Mouse (Mus musculus): ENCODE data around the gene Gm3880.
"Not testable (repeated sequence)": the region's sequence is repeated elsewhere in the genome, so short reads cannot be mapped to it uniquely, and the experiment has no call there.

Gene Gm3880

GRCm38 (mm10) chrX:102686872-102687271, at the start of gene Gm3880:
TSS of gene Gm3880 (minus strand) at chrX:102686972.
- not testable (repeated sequence) for DNase-seq

- DNase-seq, result not testable (repeated sequence)
These were observed 37.5 kb upstream of the Gm3880 start for GRCm38 (mm10) chrX:102724226-102724625.

- DNase-seq, result not testable (repeated sequence)
These were observed 20.8 kb upstream of the Gm3880 start, which contains the start of the genes Gm9112 and Dmrtc1b for GRCm38 (mm10) chrX:102707535-102707934. TSS of gene Gm9112 (minus strand) at chrX:102707635. TSS of gene Dmrtc1b (plus strand) at chrX:102707865.

GRCm38 (mm10) chrX:102700636-102701035, 13.9 kb upstream of the Gm3880 start:
- DNase-seq, result not testable (repeated sequence)

GRCm38 (mm10) chrX:102689252-102689651, 2.5 kb upstream of the Gm3880 start:
- peak; percentile 7 for DNase-seq

GRCm38 (mm10) chrX:102684706-102685105, 2.1 kb downstream of the Gm3880 start:
- not testable (repeated sequence) for DNase-seq

- DNase-seq, result no peak
These were observed 20.1 kb downstream of the Gm3880 start for GRCm38 (mm10) chrX:102666641-102667040.

GRCm38 (mm10) chrX:102660712-102661111, 26.1 kb downstream of the Gm3880 start:
- no peak for DNase-seq

- no peak for DNase-seq
These were observed 41.1 kb downstream of the Gm3880 start for GRCm38 (mm10) chrX:102645691-102646090.

- no peak for DNase-seq
These were observed 41.6 kb downstream of the Gm3880 start for GRCm38 (mm10) chrX:102645146-102645545.

GRCm38 (mm10) chrX:102644573-102644951, 42.2 kb downstream of the Gm3880 start:
- no peak for DNase-seq

GRCm38 (mm10) chrX:102643823-102644572, 42.8 kb downstream of the Gm3880 start, which contains the start of gene Phka1:
TSS of gene Phka1 (minus strand) at chrX:102644246.
- peak; percentile 69 for DNase-seq
